Mouse (Mus musculus) lung, postnatal 36 days (tissue): Measurements from ENCODE around the gene Mat2a.
"Not testable (repeated sequence)": the region's sequence is repeated elsewhere in the genome, so short reads cannot be mapped to it uniquely, and the experiment has no call there.

Experiments used
- DNase-seq: peaks from one replicate; pipeline ENCODE4 v3.0.0; 2022; ENCODE audit warnings: mixed read lengths

The Mat2a gene

DNA sequence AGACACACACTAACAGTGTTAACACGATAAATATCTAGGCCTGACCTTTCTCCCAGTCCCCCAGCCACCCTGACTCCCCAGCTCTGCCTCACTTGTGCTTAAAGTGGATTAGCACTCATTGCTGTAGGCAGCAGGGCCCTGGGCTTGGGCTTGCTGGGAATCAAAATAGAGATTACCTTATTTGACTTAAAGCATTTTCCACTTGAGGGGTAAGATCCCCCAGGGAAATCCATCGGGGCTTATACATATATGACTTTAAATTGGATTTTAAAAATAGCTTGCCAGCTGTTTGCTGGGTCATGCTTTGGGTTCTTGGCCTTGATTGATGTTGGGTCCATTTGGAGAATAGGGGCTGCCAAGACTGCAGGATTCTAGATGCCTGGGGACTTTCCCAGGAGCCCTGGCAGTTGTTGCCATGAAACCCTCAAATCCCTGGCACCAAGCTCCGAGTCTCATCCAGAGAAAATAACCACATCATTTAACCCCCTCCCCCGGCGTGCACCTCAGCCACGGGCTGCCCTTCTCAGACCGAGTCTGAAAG lies 15.5 kb upstream of the Mat2a start:
- DNase-seq, result no peak

DNA sequence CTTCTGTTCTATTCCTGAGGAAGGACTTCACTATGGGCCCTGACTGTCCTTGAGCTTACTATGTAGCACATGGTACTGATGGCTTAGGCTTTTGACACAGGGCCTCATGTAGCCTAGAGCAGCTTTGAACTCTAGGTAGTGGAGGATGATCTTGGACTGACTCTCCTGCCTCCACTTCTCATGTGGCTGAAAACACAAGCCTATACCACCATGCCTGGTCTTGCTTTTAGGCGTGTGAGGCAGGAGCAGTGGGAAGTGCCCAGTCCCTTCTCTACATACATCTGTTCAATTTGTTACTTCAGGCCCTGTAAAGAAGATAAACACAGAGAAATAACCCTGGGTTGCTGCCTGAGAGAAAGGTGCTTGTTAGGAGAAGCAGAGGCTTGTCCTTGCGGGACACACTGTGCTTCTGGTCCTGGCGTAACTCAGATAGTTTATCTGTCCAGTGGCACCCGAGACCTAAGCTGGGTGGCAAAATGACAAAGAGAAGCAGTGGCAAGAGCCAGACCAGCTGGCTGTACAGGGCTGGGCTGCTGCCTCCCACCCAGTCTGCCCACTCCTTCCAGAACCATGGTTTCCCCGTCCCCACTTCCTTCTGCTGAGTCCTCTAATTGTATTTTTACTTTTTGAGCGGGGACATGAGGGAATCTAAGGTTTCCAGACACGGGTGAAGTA lies 14.9 kb upstream of the Mat2a start:
- peak; percentile 63 for DNase-seq

DNA sequence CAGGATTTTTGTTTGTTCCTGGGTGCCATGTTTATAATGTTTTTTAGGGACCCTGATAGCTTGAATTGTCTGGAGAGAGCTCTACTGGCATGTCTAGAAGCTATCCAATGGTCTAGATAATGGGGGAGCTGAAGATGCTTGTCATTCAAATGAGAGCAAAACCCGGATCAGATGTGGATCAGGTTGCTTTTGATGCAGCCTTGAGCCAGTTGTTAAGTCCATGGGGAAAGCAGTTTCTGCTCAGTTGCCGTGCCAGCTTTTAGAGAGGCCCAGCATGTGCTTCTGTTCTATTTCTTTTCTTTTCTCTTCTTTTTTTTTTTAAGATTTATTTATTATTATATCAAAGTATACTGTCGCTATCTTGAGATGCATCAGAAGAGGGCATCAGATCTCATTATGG lies 14.2 kb upstream of the Mat2a start:
- DNase-seq, result no peak

DNA sequence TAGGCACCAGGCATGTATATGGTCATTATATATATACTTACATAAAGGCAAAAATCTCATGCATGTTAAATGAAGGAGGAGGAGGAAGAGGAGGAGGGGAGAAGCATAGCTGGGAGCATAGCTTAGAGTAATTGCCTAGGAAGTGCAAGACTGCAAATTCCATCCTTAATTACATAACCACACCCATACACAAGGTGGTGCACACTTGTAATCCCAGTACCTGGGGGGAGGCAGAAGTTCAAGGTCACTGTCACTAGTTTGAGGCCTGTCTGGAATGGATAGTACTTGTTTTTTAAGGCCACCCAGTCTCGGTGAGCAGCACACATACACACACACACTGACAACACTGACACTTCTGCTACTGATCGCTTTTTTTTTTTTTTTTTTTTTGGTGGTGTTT lies 13.0 kb upstream of the Mat2a start:
- DNase-seq, result no peak

DNA sequence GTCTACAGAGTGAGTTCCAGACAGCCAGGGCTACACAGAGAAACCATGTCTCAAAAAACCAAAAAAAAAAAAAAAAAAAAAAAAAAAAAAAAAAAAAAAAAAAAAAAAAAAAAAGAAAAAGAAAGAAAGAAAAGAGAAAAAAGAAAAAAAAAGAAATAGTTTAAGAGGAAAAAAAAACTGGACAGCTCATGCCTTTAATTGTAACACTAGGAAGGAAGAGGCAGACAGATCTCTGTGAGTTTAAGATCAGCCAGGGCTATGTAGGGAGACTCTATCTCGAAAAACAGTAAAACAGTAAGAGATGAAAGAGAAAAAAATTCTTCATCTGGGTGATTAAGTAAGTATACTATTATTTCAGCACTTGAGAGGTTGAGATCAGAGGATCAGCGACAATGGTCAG lies 12.4 kb upstream of the Mat2a start:
- DNase-seq, result not testable (repeated sequence)

DNA sequence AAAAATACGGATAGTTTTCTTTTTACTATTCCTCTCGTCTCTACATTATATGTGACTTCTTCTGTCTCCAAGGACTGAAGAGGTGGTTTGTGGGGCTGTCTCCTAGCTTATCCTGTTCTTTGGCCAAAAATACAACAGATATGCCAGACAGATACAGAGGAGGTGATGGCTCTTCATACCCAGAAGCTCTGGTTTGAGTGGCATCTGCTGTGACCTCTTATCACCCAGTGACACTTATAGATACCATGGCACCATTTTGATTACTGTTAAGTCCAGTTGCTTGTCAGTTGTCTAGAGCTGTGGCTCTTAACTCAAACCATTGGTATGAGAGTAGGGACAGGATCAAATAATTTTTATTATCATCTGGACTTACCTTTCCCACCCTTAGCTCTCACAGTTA lies 8.1 kb upstream of the Mat2a start:
- DNase-seq, result no peak

DNA sequence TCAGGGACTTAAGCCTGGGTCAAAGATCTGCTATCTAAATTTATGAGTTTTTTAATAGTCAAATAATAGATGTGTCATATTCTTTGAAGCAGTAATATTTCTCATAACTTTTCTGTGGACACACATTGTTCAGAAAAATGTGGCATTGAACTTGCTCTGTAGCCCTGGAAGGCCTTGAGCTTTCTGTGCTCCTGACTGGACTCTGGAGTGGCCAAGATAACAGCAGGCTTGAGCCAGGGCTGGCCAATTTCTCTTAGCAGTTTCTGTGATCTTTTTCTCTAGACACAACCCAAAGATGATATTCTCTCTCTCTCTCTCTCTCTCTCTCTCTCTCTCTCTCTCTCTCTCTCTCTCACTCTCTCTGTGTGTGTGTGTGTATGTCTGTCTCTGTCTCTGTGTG lies 5.7 kb upstream of the Mat2a start:
- DNase-seq, result no peak

DNA sequence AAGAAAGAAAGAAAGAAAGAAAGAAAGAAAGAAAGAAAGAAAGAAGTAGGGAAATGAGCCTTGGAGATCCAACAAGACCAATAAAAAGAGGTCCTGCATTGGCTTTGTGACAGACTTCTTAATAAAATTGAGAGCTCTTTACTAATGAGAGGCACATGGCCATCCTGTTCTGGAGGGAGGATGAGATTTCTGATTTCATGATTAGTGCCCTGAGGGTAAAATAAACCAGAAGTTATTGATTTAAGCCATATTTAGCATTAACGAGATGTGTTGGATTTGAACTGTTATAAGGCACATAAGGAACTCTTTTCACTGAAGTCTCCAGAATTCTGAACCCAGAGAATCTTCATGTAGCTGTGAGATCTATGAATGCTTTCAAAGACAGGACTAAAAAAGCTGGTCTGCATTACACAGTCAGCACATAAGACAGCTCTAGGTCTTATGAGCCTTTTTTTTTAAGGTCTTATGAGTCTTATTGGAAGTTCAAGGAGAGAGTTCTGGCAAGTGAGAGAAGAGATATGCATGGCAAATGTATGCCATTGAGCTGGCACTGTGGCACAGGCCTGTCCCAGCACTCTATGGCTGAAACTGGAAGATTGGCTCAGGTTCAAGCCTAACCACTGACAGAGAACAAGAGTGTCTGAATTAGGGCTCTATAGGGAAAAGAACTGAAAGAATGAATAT lies 3.7 kb upstream of the Mat2a start:
- no peak for DNase-seq

DNA sequence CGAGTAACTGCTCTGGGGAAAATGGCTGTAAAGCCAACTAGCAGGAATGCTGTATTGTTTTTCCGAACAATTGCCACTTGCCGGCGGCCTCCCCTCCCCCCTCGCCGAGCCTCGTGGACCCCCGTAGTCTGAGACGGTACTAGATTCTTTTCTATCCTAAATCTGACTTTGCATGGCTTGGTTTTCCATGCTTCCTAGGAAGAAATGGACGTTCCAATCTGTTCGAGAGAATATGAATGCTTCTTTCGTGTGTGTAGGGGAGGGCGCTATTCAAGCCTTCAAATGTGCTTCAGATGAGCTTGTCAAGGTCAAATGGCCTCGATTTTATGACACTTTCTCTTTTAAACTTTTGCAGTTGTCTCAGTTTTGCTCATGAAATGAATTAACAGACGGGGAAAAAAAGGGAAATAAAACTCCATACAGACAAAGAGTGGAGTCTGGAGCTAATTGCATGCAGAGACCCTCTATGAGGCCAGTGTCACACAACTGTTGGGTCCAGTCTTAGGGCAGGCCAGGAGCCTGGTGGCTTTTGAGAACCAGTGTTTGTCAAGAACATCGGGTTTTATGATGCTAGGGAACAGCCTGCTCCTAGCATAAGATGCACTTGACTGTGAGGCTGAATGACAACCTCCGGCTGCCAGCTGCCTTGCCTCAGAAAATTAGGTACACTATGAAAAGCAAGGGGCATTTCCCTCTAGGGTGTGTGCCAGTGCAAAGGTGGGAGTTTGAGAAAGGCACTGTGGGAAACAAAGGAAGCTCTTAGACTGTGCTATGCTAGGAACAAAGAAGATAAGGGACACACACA lies 1.0 kb upstream of the Mat2a start:
- DNase-seq, result peak; percentile 32

DNA sequence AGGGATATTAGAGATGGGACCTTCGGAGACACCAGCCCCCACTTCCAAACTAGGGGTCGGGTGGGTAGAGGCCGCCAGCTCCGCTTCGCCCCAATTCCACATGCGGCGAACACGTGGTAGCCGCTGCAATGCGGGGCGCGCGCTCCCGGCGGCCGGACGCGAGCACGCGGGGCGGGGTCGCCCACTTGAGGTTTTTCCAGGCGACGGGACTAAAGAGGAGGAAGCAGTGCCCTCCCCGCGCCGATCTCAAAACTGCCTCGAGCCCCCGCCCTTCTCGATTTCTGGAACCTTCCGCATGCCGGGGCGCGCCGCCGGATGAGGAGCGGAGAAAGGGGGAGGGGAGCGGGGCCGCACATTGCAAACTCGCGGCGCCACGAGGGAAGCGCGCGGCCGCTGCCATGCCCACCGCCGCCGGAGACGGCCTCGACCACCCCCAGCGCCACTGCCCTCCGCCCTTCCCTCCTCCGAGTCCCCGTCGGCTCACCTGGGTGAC lies 450 bp downstream of the Mat2a start:
- peak; percentile 97 for DNase-seq

DNA sequence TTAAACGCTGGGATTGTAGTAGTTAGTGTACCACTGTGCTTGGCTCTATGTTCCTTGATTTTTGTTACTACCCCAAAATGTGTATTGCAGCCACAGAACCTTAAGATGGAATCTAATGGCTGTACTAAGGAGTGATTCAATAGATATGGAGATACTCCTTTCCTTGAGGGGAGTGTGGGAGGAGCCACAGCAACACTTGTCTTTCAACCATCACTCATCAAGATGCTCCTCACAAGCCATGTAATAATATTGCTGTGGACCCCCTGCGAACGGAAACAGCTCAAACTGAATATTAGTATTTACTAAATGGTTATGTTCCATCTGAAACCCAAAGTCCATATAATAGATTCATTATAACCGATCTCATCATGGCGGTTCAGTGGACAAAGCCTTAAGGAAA lies 1.1 kb downstream of the Mat2a start:
- DNase-seq, result no peak

DNA sequence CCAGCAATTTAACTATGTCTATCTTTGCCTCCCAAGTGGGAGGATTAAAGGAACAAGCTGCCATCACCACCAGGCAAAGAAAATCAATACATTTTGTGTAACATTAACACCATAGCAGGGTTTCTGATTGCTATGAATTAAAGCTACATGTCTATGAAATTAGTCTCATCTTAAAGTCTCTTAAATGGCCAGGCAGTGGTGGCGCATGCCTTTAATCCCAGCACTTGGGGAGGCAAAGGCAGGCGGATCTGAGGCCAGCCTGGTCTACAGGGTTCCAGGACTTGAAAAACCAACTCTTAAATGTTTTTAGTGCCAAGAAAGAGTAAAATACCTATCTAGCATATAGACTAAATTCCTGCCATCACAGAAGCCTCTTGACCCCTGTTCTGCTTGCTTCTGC lies 7.2 kb downstream of the Mat2a start:
- no peak for DNase-seq

DNA sequence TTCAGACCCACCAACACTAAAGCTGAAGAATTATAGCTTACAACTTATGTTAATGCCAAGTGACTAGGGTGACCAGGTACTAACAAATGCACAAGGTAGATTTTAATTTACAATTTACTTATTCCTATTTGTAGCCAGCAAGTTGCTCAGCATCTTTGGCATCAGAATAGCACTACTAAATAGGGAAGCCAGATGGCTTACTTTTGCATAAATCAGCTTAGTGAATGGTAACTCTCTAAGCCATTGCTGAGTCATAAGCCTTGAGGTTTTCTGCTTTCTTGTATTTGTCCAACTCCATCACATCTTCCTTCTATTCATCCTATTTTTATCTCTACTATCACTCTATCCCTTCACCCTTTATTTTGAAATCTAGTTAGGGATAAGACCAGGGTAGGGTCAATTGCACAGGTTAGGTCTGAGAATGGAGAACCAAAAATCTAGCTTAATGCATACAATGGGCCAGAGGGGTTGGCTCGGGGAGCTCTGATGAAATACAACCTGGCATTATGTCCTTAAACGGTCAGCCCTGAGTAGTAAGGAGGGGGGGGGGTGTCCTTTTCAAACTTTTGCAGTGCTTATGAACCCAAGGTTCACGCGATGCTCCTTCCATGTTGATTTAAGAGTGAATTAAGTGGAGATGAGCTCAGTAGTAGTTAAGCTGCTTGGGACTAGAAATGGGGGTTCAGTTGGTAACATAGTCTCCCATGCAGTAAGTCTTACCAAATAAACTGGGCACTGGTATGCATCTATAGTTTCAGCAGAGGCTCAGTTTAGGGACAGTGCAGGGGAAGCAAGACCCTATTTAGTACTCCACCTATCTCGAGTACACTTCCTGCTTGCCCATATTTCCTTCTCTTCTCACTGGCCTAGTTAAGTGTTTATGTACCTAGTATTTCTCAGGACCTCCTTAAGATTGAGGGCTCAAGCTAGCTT lies 8.1 kb downstream of the Mat2a start:
- no peak for DNase-seq

DNA sequence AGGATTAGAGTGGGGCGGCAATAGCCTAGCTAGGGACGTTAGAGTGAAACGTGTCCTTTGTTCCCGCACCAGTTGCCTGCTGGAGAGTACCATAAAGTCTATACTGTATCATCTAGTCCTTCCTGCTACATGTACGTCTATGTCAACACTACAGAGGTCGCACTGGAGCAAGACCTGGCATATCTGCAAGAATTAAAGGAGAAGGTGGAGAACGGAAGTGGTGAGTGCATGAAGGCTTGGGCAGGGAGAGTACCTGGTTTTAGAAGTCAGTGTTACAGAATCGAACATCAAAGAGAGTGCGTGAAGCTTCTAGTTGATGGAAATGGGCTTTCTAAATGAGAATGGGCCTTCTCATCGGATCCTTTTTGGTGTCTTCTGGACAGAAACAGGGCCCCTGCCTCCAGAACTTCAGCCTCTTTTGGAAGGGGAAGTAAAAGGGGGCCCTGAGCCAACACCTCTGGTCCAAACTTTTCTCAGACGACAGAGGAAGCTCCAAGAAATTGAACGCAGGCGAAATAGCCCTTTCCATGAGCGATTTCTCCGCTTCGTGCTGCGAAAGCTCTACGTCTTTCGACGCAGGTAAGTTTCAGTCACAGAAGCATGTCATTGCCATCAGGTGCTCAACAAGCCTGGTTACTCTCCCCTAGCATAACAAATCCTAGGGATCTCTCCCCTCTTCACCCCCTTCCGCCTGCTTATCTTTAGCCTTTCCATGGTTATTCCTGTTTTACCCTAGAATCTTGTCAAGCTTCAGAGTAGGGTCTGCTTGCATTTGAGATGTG lies 10.1 kb downstream of the Mat2a start:
- no peak for DNase-seq

DNA sequence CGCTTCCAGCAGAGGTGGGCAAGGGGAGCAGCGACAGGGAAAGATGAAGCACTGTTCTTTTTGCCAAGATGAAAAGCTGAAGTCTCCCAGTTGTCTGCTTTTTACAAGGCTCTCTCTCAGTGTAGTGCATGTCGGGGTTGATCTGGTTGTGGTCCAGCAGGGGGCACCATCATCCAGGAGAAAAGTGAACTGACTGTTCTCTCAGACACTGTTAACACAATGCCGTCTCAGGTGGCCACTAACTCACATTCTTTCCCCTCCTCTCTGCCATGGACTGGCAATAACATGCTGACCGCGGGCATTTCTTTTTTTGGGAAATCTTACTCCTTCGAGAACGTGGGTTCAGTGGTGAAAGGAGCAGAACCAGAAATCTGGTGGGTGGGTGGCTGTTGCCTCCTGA lies 11.3 kb downstream of the Mat2a start:
- DNase-seq, result peak; percentile 86

DNA sequence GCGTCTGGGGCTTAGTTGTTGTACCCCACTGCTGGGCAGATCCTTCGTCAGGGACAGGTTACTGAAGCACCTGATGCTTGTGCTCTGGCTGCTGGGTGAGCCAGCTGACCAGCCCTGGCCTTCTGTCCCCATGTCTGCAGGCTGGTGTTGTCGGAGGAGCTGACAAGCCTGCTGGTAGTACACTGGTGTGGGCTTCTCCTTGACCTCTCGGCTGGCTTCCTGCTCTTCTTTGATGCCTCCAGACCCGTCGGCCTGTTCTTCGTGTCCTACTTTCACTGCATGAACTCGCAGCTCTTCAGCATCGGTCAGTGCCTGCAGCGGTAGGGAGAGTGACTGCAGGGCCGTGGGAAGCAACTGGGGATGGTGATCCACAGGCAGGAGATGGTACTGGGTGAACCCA lies 13.7 kb downstream of the Mat2a start:
- DNase-seq, result no peak

DNA sequence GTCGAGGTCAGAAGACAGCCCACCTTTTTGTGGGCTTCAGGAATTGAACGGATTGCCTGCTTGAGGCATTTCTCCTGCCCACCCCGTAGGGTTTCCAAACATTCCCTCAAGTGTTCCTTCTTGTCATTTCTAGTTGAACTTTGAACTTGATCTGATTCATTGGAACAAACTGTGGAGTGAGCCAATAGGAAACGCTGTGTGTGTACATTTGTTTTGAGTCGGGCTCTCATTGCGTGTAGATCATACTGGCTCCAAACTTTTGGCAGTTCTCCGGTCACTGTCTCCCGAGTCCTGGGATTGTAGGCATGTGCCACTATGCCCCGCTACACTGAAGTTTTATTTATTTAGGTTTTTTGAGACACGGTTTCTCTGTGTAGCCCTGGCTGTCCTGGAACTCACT lies 18.5 kb downstream of the Mat2a start:
- no peak for DNase-seq

DNA sequence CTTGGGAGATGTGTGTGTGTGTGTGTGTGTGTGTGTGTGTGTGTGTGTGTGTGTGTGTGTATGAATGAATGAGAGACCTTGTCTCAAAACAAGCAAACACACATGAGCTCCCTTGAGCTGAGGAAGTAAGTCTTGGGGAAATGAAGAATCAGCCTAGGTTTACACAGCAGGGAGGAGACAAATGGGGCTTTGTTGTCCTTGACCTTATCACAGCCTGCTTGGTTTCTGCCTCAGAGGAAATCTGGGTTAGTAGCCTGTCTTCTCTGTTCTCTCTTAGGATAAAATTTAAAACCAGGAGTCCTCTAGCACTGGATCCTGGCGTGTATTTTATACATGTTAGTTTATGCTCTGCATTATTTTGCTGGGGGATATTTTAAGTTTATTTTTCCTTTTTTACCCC lies 19.6 kb downstream of the Mat2a start:
- no peak for DNase-seq

DNA sequence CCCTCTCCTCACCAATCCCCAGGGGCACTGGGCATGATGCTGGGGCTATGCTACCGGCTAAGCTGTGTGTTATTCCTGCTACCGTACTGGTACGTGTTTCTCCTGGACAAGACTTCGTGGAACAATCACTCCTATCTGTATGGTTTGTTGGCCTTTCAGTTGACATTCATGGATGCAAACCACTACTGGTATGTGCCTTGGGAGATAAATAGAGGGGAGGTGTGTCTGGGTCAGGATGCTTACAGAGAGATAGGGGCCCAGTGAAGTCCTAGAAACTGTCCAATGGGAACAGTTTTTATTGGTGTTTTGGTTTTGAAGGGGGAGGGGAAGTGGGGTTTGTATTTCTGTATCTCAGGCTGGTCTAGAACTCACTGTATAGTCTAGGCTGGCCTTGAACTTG lies 21.1 kb downstream of the Mat2a start:
- DNase-seq, result no peak

DNA sequence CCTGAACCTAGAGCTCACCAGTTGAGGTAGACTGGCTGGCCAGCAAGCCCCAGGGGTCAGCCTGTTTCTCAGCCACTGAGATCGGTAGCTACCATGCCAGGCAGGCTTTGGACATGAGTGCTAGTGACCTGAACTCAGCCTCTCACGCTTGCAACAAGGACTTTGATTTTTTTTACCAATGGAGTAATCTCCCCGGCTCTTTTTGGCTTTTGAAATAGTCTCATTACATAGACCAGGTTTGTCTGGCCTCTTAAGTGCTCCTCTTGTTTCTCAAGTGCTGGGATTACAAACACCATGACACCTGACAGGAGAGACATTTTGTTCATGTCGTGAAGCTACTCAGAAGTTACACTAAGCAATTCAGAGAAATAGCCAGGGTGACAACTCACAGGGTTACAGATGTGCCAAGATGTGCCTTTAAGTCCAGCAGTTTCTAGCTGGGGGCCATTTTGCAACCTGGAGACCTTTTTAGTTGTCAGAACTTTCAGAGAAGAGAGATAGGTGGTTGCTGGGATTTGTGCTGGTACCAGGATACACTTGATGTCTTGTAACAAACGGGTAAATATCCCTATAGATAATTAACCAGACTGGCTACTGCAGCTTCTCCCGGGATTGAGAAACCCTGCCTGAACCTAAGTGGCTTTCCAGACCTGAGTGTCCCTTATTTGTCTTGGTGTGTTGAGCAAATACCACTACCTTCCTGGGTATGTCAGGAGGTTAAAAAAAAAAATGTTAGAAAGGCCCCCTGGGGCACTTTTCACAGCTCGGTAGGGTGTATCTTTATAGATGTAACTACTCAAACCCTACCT lies 23.2 kb downstream of the Mat2a start:
- DNase-seq, result peak; percentile 79

DNA sequence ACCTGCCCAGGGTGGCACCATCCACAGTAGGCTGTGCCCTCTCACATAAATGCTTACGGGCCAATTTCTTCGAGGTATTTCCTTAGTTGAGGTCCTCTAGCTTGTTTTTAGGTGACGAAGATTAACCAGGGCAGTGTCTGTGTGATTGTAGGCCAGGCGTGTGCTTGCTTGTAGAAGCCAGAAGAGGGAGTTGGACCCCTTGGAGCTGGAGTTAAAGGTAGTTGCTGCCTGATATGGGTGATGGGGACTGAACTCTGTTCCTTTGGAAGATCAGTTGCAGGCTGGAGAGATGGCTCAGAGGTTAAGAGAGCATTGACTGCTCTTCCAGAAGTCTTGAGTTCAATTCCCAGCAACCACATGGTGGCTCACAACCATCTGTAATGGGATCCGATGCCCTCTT lies 24.2 kb downstream of the Mat2a start:
- no peak for DNase-seq
